Mouse (Mus musculus): ENCODE measurements at regions not wholly inside any gene's neighbourhood (a gene's known extent, or its start where the extent isn't known, plus 50 kb on each side); places are given as distances from the start of the nearest gene placed in this dataset.

GRCm38 (mm10) chr16:84629868-84630267 lies 105.7 kb downstream of the Mrpl39 start:
- TF ChIP-seq EP300 (optimal IDR thresholded peaks at IDR 0.05) = no peak
- no peak for TF ChIP-seq CTCF (IDR thresholded peaks at IDR 0.05; ENCODE audit: low read depth)

All from stomach, postnatal 0 days (tissue).